Mouse (Mus musculus): ENCODE results near the gene Olfr1242. TPM values are rescaled to one million over a fixed set of nuclear protein-coding genes. Genes with fewer than 3 reads are reported as not detected.

The Olfr1242 gene
- polyA plus RNA-seq (2015; fragmentation: Nextera tagmentation; extraction: Ambion mirVana) = not detected in 2 replicates

DNA sequence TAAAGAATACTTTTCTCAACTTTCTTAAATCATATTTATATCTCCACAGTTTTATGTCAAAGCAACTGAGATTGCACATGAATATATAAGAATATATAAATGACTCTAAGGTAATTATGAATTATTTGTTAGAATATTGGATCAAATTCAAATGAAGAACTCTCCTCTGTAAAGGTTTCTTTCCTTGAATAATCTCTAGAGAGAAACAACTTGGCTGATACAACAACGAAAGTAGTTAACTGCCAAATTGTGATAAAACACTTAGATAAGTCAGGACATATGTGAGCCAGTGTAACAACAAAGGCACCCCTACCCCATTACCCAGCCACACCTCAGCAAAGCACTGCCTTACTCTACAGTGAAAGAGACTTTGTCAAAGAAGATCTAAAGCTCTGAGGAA is at the start of gene Olfr1242:
Gene Olfr1242 (minus strand): TSS at position 101 of the 400 bp plus-strand sequence.

DNA sequence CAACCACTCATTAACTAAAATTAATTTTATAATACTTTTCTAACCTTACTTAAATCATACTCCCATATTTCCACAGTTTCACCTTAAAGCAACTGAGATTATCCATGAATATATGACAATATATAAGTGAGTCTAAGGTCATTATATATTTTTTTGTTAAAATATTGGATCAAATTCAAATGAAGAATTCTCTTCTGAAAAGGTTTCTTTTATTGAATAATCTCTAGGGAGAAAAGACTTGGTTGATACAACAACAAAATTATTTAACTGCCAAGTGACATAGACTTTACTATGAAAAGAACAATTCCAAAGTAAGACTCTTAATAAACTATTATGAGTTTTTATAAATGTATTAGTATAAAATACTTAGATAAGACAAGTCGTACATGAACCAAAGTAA is 33.3 kb upstream of the Olfr1242 start, which contains the start of gene Olfr1243:
Gene Olfr1243 (minus strand): TSS at position 101 of the 400 bp plus-strand sequence.

DNA sequence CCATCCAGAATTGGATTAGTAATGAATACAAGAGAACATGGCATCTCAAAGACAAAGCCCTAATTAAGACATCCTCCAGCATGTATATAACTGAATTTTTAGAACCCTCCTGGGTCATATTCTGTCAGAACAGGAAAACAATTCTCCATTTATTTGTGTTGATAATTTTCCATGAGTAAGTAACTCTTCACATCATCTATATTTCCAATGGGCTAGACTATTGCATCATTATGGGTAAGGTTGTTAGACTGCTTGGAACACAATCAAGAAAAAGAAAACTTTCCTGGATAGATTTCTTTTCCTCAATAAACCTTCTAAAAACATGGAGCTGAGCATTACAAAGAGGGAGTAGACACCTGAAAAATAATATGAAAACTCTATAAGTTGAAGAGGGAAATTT is 11.1 kb downstream of the Olfr1242 start, which contains the start of gene Olfr1241:
Gene Olfr1241 (minus strand): TSS at position 101 of the 400 bp plus-strand sequence.

DNA sequence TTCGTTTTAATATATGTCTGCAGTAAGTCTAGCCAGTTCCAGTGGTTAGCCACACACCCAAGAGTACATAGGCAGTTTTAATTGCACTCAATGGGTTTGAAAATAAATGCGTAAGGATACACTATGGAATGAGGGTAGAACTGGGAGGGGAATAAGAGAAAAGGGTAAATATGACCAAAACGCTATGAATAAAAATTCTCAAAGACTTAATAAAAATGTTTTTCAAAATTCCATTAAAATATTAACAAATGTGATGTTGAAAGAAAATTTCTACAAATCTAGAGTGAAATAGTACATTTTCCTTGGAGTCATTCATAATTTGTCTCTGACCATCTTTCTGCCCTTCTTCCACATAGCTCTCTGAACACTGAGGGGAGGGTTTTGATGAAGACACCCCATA is 55.2 kb downstream of the Olfr1242 start, which contains the start of gene Olfr1240:
Gene Olfr1240 (minus strand): TSS at position 101 of the 400 bp plus-strand sequence.

Other genes starting within 250 kb of the Olfr1242 start
- not detected in 2 replicates for gene Olfr1228, start 244.3 kb downstream of the Olfr1242 start, polyA plus RNA-seq (2015; fragmentation: Nextera tagmentation; extraction: Ambion mirVana)
- gene Olfr1229, start 210.3 kb downstream of the Olfr1242 start, polyA plus RNA-seq (2015; fragmentation: Nextera tagmentation; extraction: Ambion mirVana) = not detected in 2 replicates
- not detected in 2 replicates for gene Olfr1230, start 201.1 kb downstream of the Olfr1242 start, polyA plus RNA-seq (2015; fragmentation: Nextera tagmentation; extraction: Ambion mirVana)
- not detected in 2 replicates for gene Olfr1231, start 191.3 kb downstream of the Olfr1242 start, polyA plus RNA-seq (2015; fragmentation: Nextera tagmentation; extraction: Ambion mirVana)
- gene Olfr1232, start 168.7 kb downstream of the Olfr1242 start, polyA plus RNA-seq (2015; fragmentation: Nextera tagmentation; extraction: Ambion mirVana) = not detected in 2 replicates
- not detected in 2 replicates for gene Olfr1233, start 155.9 kb downstream of the Olfr1242 start, polyA plus RNA-seq (2015; fragmentation: Nextera tagmentation; extraction: Ambion mirVana)
- gene Olfr1234, start 133.5 kb downstream of the Olfr1242 start, polyA plus RNA-seq (2015; fragmentation: Nextera tagmentation; extraction: Ambion mirVana) = not detected in 2 replicates
- gene Olfr1238, start 88.7 kb downstream of the Olfr1242 start, polyA plus RNA-seq (2015; fragmentation: Nextera tagmentation; extraction: Ambion mirVana) = not detected in 2 replicates
- not detected in 2 replicates for gene Olfr1239, start 77.9 kb downstream of the Olfr1242 start, polyA plus RNA-seq (2015; fragmentation: Nextera tagmentation; extraction: Ambion mirVana)
- gene Olfr1240, start 55.3 kb downstream of the Olfr1242 start, polyA plus RNA-seq (2015; fragmentation: Nextera tagmentation; extraction: Ambion mirVana) = not detected in 2 replicates
- not detected in 2 replicates for gene Olfr1241, start 11.2 kb downstream of the Olfr1242 start, polyA plus RNA-seq (2015; fragmentation: Nextera tagmentation; extraction: Ambion mirVana)
- gene Olfr1243, start 33.2 kb upstream of the Olfr1242 start, polyA plus RNA-seq (2015; fragmentation: Nextera tagmentation; extraction: Ambion mirVana) = not detected in 2 replicates
- not detected in 2 replicates for gene Olfr1245, start 80.1 kb upstream of the Olfr1242 start, polyA plus RNA-seq (2015; fragmentation: Nextera tagmentation; extraction: Ambion mirVana)
- not detected in 2 replicates for gene Olfr1246, start 94.8 kb upstream of the Olfr1242 start, polyA plus RNA-seq (2015; fragmentation: Nextera tagmentation; extraction: Ambion mirVana)
- not detected in 2 replicates for gene Olfr1247, start 115.8 kb upstream of the Olfr1242 start, polyA plus RNA-seq (2015; fragmentation: Nextera tagmentation; extraction: Ambion mirVana)
- not detected in 2 replicates for gene Olfr1248, start 119.9 kb upstream of the Olfr1242 start, polyA plus RNA-seq (2015; fragmentation: Nextera tagmentation; extraction: Ambion mirVana)
- not detected in 2 replicates for gene Olfr1249, start 136.6 kb upstream of the Olfr1242 start, polyA plus RNA-seq (2015; fragmentation: Nextera tagmentation; extraction: Ambion mirVana)
- not detected in 2 replicates for gene Olfr1250, start 163.1 kb upstream of the Olfr1242 start, polyA plus RNA-seq (2015; fragmentation: Nextera tagmentation; extraction: Ambion mirVana)
- gene Olfr1251, start 173.6 kb upstream of the Olfr1242 start, polyA plus RNA-seq (2015; fragmentation: Nextera tagmentation; extraction: Ambion mirVana) = not detected in 2 replicates
- gene Olfr1252, start 226.7 kb upstream of the Olfr1242 start, polyA plus RNA-seq (2015; fragmentation: Nextera tagmentation; extraction: Ambion mirVana) = not detected in 2 replicates